8 mouse cellular contexts compared by ENCODE assay signal in the genomic region with DNA sequence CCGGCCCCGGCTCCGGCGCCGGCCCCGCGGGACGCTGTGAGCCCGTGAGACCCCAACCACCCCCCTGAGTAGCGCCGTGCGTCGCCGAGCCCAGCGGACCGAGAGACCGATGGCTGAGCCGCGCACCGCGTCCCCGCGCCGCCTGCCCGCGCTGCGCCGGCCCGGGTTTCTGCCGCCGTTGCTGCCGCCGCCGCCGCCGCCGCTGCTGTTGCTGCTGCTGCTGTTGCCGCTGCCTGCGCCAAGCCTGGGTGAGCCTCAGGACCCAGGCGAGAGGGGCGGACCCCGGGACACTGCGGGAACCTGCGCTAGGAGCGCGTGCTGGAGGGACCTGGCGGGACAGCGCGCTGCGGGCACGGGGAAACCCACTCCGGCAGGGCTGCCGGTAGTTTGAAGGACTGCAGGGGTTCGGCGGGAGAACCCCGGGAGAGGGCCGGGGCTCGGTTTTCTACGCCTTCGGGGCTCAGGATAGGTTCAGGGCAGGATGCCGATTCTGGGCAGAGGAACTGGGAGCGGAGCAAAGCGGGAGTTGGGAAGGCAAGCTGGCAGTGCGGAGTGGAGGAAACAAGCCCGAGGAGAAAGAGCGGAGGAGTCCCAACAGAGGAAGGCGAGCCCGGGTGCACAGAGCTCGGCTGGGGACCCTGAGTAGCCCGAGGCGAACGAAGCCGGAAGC. TPM values are rescaled to one million over a fixed set of nuclear protein-coding genes. Genes with fewer than 3 reads are reported as not detected.
DNase-seq lines count a peak whose midpoint lies in the region; ATAC-seq and TF ChIP-seq lines count a peak whose summit lies in the region.

No protein-coding gene starts in this region.

- H3K9ac ChIP-seq in heart, embryonic 13.5 days: peak overlapping the region; percentile 85
- H3K9ac ChIP-seq in kidney, embryonic 16.5 days (replicated peaks; ENCODE audit: low read length): peak overlapping the region; percentile 80

- TF ChIP-seq CTCF in thymus, adult 2 months (IDR thresholded peaks at IDR 0.05; ENCODE audit: borderline replicate concordance, control insufficient read depth, extremely low read depth, insufficient read depth, low read length, poor library complexity): no peak

- peak; percentile 24 for DNase-seq in thymus, adult 2 months
- no peak for DNase-seq in thymus, adult 18-20 months
- peak; percentile 78 for DNase-seq in embryonic facial prominence, embryonic 10.5 days (ENCODE audit: low spot score)
- peak; percentile 51 for DNase-seq in lung, postnatal 10 days
- DNase-seq in right cerebral cortex, adult 2 months (ENCODE audit: low spot score in 2 of 2): peak; percentile 37 to 59
- DNase-seq in adipocyte (ENCODE audit: low spot score): no peak

- H3K36me3 ChIP-seq in thymus, adult 2 months (ENCODE audit: control insufficient read depth, insufficient read depth, low read length): no peaks in the 10 kb centered on the region
- peaks cover 40% of the 10 kb centered on the region for H3K36me3 ChIP-seq in embryonic facial prominence, embryonic 10.5 days (replicated peaks)
- H3K36me3 ChIP-seq in heart, embryonic 13.5 days: no peaks in the 10 kb centered on the region
- H3K36me3 ChIP-seq in kidney, embryonic 16.5 days (ENCODE audit: insufficient read depth, low read length): no peaks in the 10 kb centered on the region

- H3K27ac ChIP-seq in thymus, adult 2 months (ENCODE audit: control insufficient read depth, insufficient read depth, low read length): no peak overlapping the region
- peak overlapping the region; percentile 98 for H3K27ac ChIP-seq in embryonic facial prominence, embryonic 10.5 days (replicated peaks)
- peak overlapping the region; percentile 64 for H3K27ac ChIP-seq in heart, embryonic 13.5 days (replicated peaks)
- H3K27ac ChIP-seq in kidney, embryonic 16.5 days (ENCODE audit: low read length): peak overlapping the region; percentile 77

- TF ChIP-seq POLR2A in thymus, adult 2 months (IDR thresholded peaks at IDR 0.05; ENCODE audit: control insufficient read depth, extremely low read depth, insufficient read depth, low read length, poor library complexity): no peak

- H3K9me3 ChIP-seq in embryonic facial prominence, embryonic 10.5 days: no peaks in the 10 kb centered on the region
- no peaks in the 10 kb centered on the region for H3K9me3 ChIP-seq in heart, embryonic 13.5 days
- no peaks in the 10 kb centered on the region for H3K9me3 ChIP-seq in kidney, embryonic 16.5 days (ENCODE audit: low read length)

- peak overlapping the region; percentile 40 for H3K4me3 ChIP-seq in thymus, adult 2 months (ENCODE audit: control insufficient read depth, insufficient read depth, low read length)
- peak overlapping the region; percentile 94 for H3K4me3 ChIP-seq in embryonic facial prominence, embryonic 10.5 days
- H3K4me3 ChIP-seq in heart, embryonic 13.5 days: peak overlapping the region; percentile 73
- peak overlapping the region; percentile 76 for H3K4me3 ChIP-seq in kidney, embryonic 16.5 days (ENCODE audit: low read length)

- WGBS in thymus, adult 2 months: 1% methylated on average over 68 of the region's 73 CpGs
- under 1% methylated on average over 73 of the region's 73 CpGs for WGBS in embryonic facial prominence, embryonic 10.5 days
- under 1% methylated on average over 48 of the region's 73 CpGs for WGBS in heart, embryonic 13.5 days
- WGBS in kidney, embryonic 16.5 days: under 1% methylated on average over 44 of the region's 73 CpGs

- ATAC-seq in heart, embryonic 13.5 days (ENCODE audit: extremely low read depth, insufficient number of reproducible peaks, low FRiP score, low TSS enrichment): peak; percentile 27; the same call in 1 of the 2 replicates
- ATAC-seq in kidney, embryonic 16.5 days (ENCODE audit: low FRiP score, low TSS enrichment): peak; percentile 78

- peaks cover 13% of the 10 kb centered on the region for H3K4me1 ChIP-seq in thymus, adult 2 months (replicated peaks; ENCODE audit: control insufficient read depth, insufficient read depth, low read length)
- H3K4me1 ChIP-seq in embryonic facial prominence, embryonic 10.5 days: peaks cover 72% of the 10 kb centered on the region
- peaks cover 15% of the 10 kb centered on the region for H3K4me1 ChIP-seq in heart, embryonic 13.5 days
- peaks cover 17% of the 10 kb centered on the region for H3K4me1 ChIP-seq in kidney, embryonic 16.5 days (ENCODE audit: insufficient read depth, low read length)

- H3K27me3 ChIP-seq in thymus, adult 2 months (ENCODE audit: control insufficient read depth, insufficient read depth, low read length): peaks cover 22% of the 10 kb centered on the region
- H3K27me3 ChIP-seq in embryonic facial prominence, embryonic 10.5 days (replicated peaks; ENCODE audit: low read depth, poor library complexity, severe bottlenecking): 0 out of 2 replicates have a peak, but pooled peaks cover 6% of the 10 kb centered on the region
- H3K27me3 ChIP-seq in heart, embryonic 13.5 days (replicated peaks): peaks cover 57% of the 10 kb centered on the region
- peaks cover 16% of the 10 kb centered on the region; the same call in 1 of the 2 replicates for H3K27me3 ChIP-seq in kidney, embryonic 16.5 days (ENCODE audit: insufficient read depth, low read length)

- H3K4me2 ChIP-seq in heart, embryonic 13.5 days: peak overlapping the region; percentile 97
- peak overlapping the region; percentile 95 for H3K4me2 ChIP-seq in kidney, embryonic 16.5 days (replicated peaks; ENCODE audit: low read depth, low read length)

RNA-seq across cellular contexts. Expression of a gene that starts 0.5 kb away (rescaled TPM):
- polyA plus RNA-seq in thymus, adult 2 months (2012; rRNA removed): 0.07 and 0.13 TPM in 2 replicates
- 167 and 281 TPM in 2 replicates for polyA plus RNA-seq in embryonic facial prominence, embryonic 10.5 days (2016; fragmentation: Nextera tagmentation; extraction: Ambion mirVana)
- polyA plus RNA-seq in heart, embryonic 13.5 days (2015; fragmentation: Nextera tagmentation; extraction: Ambion mirVana): 0.88 and 0.98 TPM in 2 replicates
- 3.2 and 3.3 TPM in 2 replicates for polyA plus RNA-seq in kidney, embryonic 16.5 days (2015; fragmentation: Nextera tagmentation; extraction: Ambion mirVana)

RNA-seq across cellular contexts. Expression of a gene that starts 40.2 kb away (rescaled TPM):
- polyA plus RNA-seq in thymus, adult 2 months (2012; rRNA removed): 8.9 and 11.7 TPM in 2 replicates
- polyA plus RNA-seq in embryonic facial prominence, embryonic 10.5 days (2016; fragmentation: Nextera tagmentation; extraction: Ambion mirVana): 9.7 and 11.5 TPM in 2 replicates
- polyA plus RNA-seq in heart, embryonic 13.5 days (2015; fragmentation: Nextera tagmentation; extraction: Ambion mirVana): 10.4 and 11.0 TPM in 2 replicates
- polyA plus RNA-seq in kidney, embryonic 16.5 days (2015; fragmentation: Nextera tagmentation; extraction: Ambion mirVana): 10.9 and 12.0 TPM in 2 replicates

RNA-seq across cellular contexts. Expression of a gene that starts 53.7 kb away (rescaled TPM):
- polyA plus RNA-seq in thymus, adult 2 months (2012; rRNA removed): 9.3 and 17.1 TPM in 2 replicates
- polyA plus RNA-seq in embryonic facial prominence, embryonic 10.5 days (2016; fragmentation: Nextera tagmentation; extraction: Ambion mirVana): 8.2 and 8.3 TPM in 2 replicates
- 4.5 and 5.1 TPM in 2 replicates for polyA plus RNA-seq in heart, embryonic 13.5 days (2015; fragmentation: Nextera tagmentation; extraction: Ambion mirVana)
- 7.4 and 8.6 TPM in 2 replicates for polyA plus RNA-seq in kidney, embryonic 16.5 days (2015; fragmentation: Nextera tagmentation; extraction: Ambion mirVana)

Comparison
In these comparisons a context has a peak if more than half of its experiments do, and no peak if none do; other contexts are left out.
1. DNase-seq: peak in thymus, adult 2 months (single experiment), embryonic facial prominence, embryonic 10.5 days (single experiment), lung, postnatal 10 days (single experiment) and right cerebral cortex, adult 2 months (2 of 2); none in thymus, adult 18-20 months (0 of 2) and adipocyte (single experiment).
2. H3K4me3 ChIP-seq: peak in every context shown above with its lines; median percentile 94 in embryonic facial prominence, embryonic 10.5 days; 76 in kidney, embryonic 16.5 days; 73 in heart, embryonic 13.5 days; 40 in thymus, adult 2 months.
3. RNA of a gene that starts 0.5 kb away (polyA plus RNA-seq): 167 to 281 TPM in embryonic facial prominence, embryonic 10.5 days; 3.2 to 3.3 TPM in kidney, embryonic 16.5 days, 0.88 to 0.98 TPM in heart, embryonic 13.5 days and 0.07 to 0.13 TPM in thymus, adult 2 months; every median in the first group is over 10 times any median in the second.